Mouse (Mus musculus) cerebellum, adult 2 months (tissue): ENCODE results near the gene Hoxa5.

Source experiments
- CTCF ChIP-seq: fragments of 200-500 bp; IDR thresholded peaks from 2 replicates; pipeline ENCODE4 v1.5.1; 2011; ENCODE audit warnings: low read depth, mild to moderate bottlenecking, control low read depth, low read length, moderate library complexity, borderline replicate concordance; ENCODE audit not compliant: insufficient read depth
- POLR2A ChIP-seq: fragments of 200-500 bp; IDR thresholded peaks from 2 replicates; pipeline ENCODE4 v1.6.1; 2011; ENCODE audit warnings: low read length, control low read depth, borderline replicate concordance; ENCODE audit not compliant: insufficient read depth

GRCm38 (mm10) chr6:52173648-52174047 is 30.7 kb downstream of the Hoxa5 start:
- TF ChIP-seq CTCF (no peak), POLR2A (no peak)
